Mouse (Mus musculus) adrenal gland, adult 18-20 months (tissue): ENCODE results near the gene Kcne2. TPM values are rescaled to one million over a fixed set of nuclear protein-coding genes. Genes with fewer than 3 reads are reported as not detected.
A peak's percentile ranks its signal among the peaks of the same experiment; 100 is the strongest.

ENCODE experiments used
- DNase-seq, 2 experiments: peaks; one replicate each; pipeline ENCODE4 v3.0.0; 2021 to 2022; ENCODE audit warnings: low spot score in 2 of 2
- total RNA-seq, 2 experiments: library from RNA; stranded (reverse); gene quantifications; 1 replicate in 1 of 2; 2 replicates in 1 of 2; pipeline ENCODE4 v1.2.3; 2021

Kcne2 gene
- total RNA-seq, 2 experiments from 2014 or later, result not detected

- no peak for DNase-seq
Measured at GRCm38 (mm10) chr16:92309126-92309525, 16.9 kb downstream of the Kcne2 start.

- DNase-seq, result no peak
Measured at GRCm38 (mm10) chr16:92313953-92314741, 22.0 kb downstream of the Kcne2 start.

GRCm38 (mm10) chr16:92316049-92316738 lies 24.0 kb downstream of the Kcne2 start:
- DNase-seq, result no peak

GRCm38 (mm10) chr16:92319353-92320109 lies 27.3 kb downstream of the Kcne2 start:
- peak in 1 of 2 experiments; percentile 57 for DNase-seq

GRCm38 (mm10) chr16:92320361-92320760 lies 28.2 kb downstream of the Kcne2 start:
- no peak for DNase-seq

- no peak for DNase-seq
Measured at GRCm38 (mm10) chr16:92321341-92321740, 29.2 kb downstream of the Kcne2 start, which contains the start of gene Fam243. TSS of gene Fam243 (minus strand) at chr16:92321441.

GRCm38 (mm10) chr16:92324309-92325061 lies 32.3 kb downstream of the Kcne2 start:
- DNase-seq, result no peak

- no peak for DNase-seq
Measured at GRCm38 (mm10) chr16:92325062-92325406, 32.8 kb downstream of the Kcne2 start.

- DNase-seq, result no peak
Measured at GRCm38 (mm10) chr16:92327911-92328310, 35.7 kb downstream of the Kcne2 start.

GRCm38 (mm10) chr16:92330966-92331365 lies 38.8 kb downstream of the Kcne2 start:
- DNase-seq, result no peak

GRCm38 (mm10) chr16:92334600-92334999 lies 42.4 kb downstream of the Kcne2 start:
- DNase-seq, result no peak

- DNase-seq, result peak; percentile 68 to 72
Measured at GRCm38 (mm10) chr16:92336280-92336679, 44.1 kb downstream of the Kcne2 start.

- DNase-seq, result peak; percentile 57 to 69
Measured at GRCm38 (mm10) chr16:92340612-92341511, 48.7 kb downstream of the Kcne2 start.

GRCm38 (mm10) chr16:92345177-92345576 lies 53.0 kb downstream of the Kcne2 start:
- peak; percentile 32 to 40 for DNase-seq

- peak in 1 of 2 experiments; percentile 11 for DNase-seq
Measured at GRCm38 (mm10) chr16:92346297-92346916, 54.2 kb downstream of the Kcne2 start.
